Mouse (Mus musculus) embryonic facial prominence, embryonic 12.5 days (tissue): ENCODE measurements around the gene Mat2b. TPM values are rescaled to one million over a fixed set of nuclear protein-coding genes. Genes with fewer than 3 reads are reported as not detected.
A peak's percentile ranks its signal among the peaks of the same experiment; 100 is the strongest.
"Not testable (repeated sequence)": the region's sequence is repeated elsewhere in the genome, so short reads cannot be mapped to it uniquely, and the experiment has no call there.

Source experiments
- ATAC-seq: fragments of 200-750 bp; cut with Nextera tagmentation; 2 replicates; pipeline ENCODE4 v1.8.0; 2017; ENCODE audit not compliant: insufficient number of reproducible peaks, insufficient read depth, low FRiP score, low TSS enrichment
- H3K27ac ChIP-seq: fragments of 300-500 bp; sonication (generic); 2 replicates; pipeline ENCODE4 v1.5.1; 2016; ENCODE audit warnings: mild to moderate bottlenecking
- H3K27me3 ChIP-seq: fragments of 300-500 bp; sonication (generic); 2 replicates; pipeline ENCODE4 v1.6.1; 2016; ENCODE audit warnings: mild to moderate bottlenecking, moderate library complexity
- H3K36me3 ChIP-seq: fragments of 300-500 bp; sonication (generic); 2 replicates; pipeline ENCODE4 v1.6.1; 2016; ENCODE audit warnings: mild to moderate bottlenecking
- H3K4me1 ChIP-seq: fragments of 300-500 bp; sonication (generic); 2 replicates; pipeline ENCODE4 v1.6.1; 2016
- H3K4me2 ChIP-seq: fragments of 300-500 bp; sonication (generic); replicated peaks from 2 replicates; pipeline ENCODE4 v1.6.1; 2016; ENCODE audit warnings: mild to moderate bottlenecking, moderate library complexity
- H3K4me3 ChIP-seq: fragments of 300-500 bp; sonication (generic); 2 replicates; pipeline ENCODE4 v1.5.1; 2016; ENCODE audit warnings: mild to moderate bottlenecking
- H3K9ac ChIP-seq: fragments of 300-500 bp; sonication (generic); 2 replicates; pipeline ENCODE4 v1.6.1; 2016; ENCODE audit warnings: mild to moderate bottlenecking, moderate library complexity
- H3K9me3 ChIP-seq: fragments of 300-500 bp; sonication (generic); 2 replicates; pipeline ENCODE4 v1.6.1; 2016; ENCODE audit warnings: mild to moderate bottlenecking, moderate library complexity
- WGBS: fragments of 180-500 bp; shearing (Covaris S2); methylation state at CpG from one replicate; pipeline ENCODE4 v1.1.7; 2016; 5-methylcytosine and 5-hydroxymethylcytosine counted together
- polyA plus RNA-seq: library from polyadenylated mRNA; unstranded; fragments of >200 nt; fragmentation: Nextera tagmentation; extraction: Ambion mirVana; gene quantifications from 2 replicates; pipeline ENCODE4 v1.2.1, GENCODE M21; 2016

The Mat2b gene
- polyA plus RNA-seq = 80.6 and 89.0 TPM in 2 replicates

DNA sequence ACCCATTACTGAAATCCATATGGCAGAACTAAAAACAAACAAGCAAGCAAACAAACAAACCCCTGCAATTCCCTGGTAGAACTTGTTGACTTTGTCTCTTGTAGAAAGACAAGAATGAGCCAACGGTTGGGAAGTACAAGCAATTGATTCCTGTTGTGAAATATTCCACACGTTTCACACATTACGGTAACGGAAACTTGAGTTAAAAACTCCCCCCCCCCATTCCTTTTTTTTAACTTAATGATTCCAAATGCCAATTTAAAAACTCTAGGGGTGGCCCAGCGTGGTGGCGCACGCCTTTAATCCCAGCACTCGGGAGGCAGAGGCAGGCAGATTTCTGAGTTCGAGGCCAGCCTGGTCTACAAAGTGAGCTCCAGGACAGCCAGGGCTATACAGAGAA, at the start of gene Mat2b:
Gene Mat2b (minus strand): TSS at position 101 of the 400 bp plus-strand sequence.
- Histone ChIP-seq H3K27ac (peak within 1 kb of the TSS; percentile 95), H3K4me2 (peak within 1 kb of the TSS; percentile 76), H3K36me3 (no peaks in the 10 kb centered on the region), H3K4me3 (peak within 1 kb of the TSS; percentile 91), H3K9ac (peak within 1 kb of the TSS; percentile 64), H3K27me3 (no peaks in the 10 kb centered on the region), H3K9me3 (no peaks in the 10 kb centered on the region), H3K4me1 (peaks cover 14% of the 10 kb centered on the region)
- 87% methylated on average over 9 of the region's 9 CpGs for WGBS
- ATAC-seq = no peak

DNA sequence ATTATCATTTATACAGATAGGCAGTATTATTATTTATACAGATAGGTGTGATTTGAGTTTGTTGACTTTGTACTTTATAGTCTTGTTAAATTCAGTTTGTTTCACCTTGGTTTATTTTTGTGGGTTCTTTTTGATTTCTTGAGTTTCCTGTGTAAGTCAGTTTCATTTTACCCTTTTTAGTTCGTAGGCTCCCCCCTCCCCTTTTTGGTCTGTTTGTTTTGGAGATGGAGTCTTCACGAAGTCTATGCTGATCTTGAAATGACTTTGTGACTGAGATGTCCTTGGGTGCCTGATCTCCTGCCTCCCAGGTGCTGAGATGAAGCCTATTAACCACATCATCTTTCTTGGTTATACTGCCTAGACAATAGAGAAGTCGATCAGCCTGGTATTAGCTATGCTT, 49.3 kb upstream of the Mat2b start:
- no peak for ATAC-seq
- H3K9ac ChIP-seq = no peak overlapping the region
- H3K4me2 ChIP-seq = no peak overlapping the region

DNA sequence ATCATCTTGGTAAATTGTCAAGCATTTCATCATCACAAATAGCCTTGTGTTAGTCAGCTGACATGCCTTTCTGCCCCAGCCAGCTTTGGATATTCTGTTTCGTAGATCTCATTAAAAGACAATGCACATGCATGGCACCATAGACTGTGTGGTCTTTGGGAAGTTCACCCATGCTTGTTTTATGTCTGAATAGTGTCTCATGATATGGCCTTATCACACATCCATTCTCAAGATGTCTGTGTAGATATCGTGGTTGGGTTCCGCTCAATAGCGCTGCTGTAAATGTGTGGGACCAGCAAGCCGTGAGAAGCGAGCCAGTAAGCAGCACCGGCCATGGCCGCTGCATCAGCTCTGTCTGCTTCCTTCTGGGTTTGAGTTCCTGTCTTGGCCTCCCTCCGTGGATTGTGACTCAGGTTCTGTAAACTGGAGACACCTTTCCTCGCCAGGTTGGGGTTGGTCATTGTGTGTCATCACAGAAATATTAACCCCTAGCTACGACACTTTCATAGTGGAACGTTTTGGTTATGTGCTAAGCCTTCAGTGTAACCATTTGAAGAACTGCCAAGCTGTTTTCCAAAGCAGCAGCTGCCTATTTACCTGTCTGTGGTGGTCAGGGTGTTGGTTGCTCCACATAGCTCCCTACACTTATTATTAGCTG, 46.7 kb upstream of the Mat2b start:
- H3K27ac ChIP-seq = no peak overlapping the region
- H3K9me3 ChIP-seq = no peaks in the 10 kb centered on the region
- 90% methylated on average over 12 of the region's 12 CpGs for WGBS
- H3K4me3 ChIP-seq = no peak overlapping the region
- no peaks in the 10 kb centered on the region for H3K27me3 ChIP-seq
- no peaks in the 10 kb centered on the region for H3K4me1 ChIP-seq
- no peak overlapping the region for H3K9ac ChIP-seq
- H3K4me2 ChIP-seq = no peak overlapping the region
- ATAC-seq = no peak
- H3K36me3 ChIP-seq = peaks cover 29% of the 10 kb centered on the region

More for the DNA sequence above, 49.3 kb upstream of the Mat2b start:
- WGBS = 84% methylated on average over 3 of the region's 3 CpGs
- H3K27ac ChIP-seq = no peak overlapping the region
- H3K4me3 ChIP-seq = no peak overlapping the region
- no peaks in the 10 kb centered on the region for H3K27me3 ChIP-seq
- H3K9me3 ChIP-seq = no peaks in the 10 kb centered on the region
- peaks cover 10% of the 10 kb centered on the region for H3K36me3 ChIP-seq
- no peaks in the 10 kb centered on the region for H3K4me1 ChIP-seq

DNA sequence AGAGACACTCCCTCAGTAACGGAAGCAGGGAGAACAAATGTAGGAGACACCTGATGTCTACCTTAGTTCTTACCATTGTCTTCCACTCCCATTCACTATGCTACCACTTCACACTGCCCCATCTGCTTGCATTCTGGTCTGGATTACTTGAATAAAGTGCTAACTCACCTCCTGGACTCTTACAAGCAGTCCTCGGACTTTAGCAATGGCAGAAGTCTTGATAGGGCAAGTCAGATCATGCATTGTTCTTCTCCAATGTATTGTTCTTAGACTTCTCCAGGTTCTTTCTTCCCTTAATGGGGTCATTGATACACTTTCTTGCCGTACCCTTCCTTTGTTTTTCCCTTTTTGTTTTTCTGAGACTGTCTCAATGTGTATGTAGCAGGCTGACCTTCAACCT, 42.4 kb upstream of the Mat2b start:
- Histone ChIP-seq H3K4me3 (no peak overlapping the region), H3K9ac (no peak overlapping the region), H3K27ac (no peak overlapping the region), H3K27me3 (no peaks in the 10 kb centered on the region), H3K36me3 (peaks cover 33% of the 10 kb centered on the region), H3K4me1 (peaks cover 13% of the 10 kb centered on the region), H3K9me3 (no peaks in the 10 kb centered on the region), H3K4me2 (no peak overlapping the region)
- whole genome bisulfite sequencing = 86% methylated on average over 3 of the region's 3 CpGs
- ATAC-seq = no peak

DNA sequence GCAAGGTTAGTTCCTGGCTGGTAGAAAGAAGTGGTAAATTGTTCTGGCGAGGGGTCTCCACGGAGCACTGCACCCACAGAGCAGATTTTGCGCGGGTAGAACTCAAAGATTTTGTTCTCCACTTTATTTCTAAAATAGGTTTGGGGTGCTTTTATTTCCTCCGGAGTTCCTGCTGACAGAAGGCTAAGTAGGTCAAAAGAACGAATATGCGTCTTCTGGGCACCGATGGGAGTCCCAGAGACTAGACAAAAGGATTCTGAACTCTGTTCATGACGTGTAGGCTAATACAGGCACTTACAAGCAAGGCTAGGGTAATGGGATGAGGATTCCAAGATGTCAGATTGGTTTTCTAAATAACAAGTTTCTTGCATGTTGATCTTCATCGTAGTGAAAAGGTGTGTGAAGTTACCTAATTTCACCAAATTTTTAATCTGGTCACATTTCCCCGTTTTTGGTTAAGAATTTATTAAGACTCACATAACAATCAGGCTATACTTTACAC, 39.3 kb upstream of the Mat2b start:
- peak overlapping the region; percentile 87 for H3K27ac ChIP-seq
- peak overlapping the region; percentile 90 for H3K9ac ChIP-seq
- no peaks in the 10 kb centered on the region for H3K9me3 ChIP-seq
- H3K4me3 ChIP-seq = peak overlapping the region; percentile 93
- no peak for ATAC-seq
- H3K36me3 ChIP-seq = peaks cover 24% of the 10 kb centered on the region
- peaks cover 22% of the 10 kb centered on the region for H3K4me1 ChIP-seq
- H3K4me2 ChIP-seq = peak overlapping the region; percentile 68
- 5% methylated on average over 11 of the region's 11 CpGs for WGBS
- no peaks in the 10 kb centered on the region for H3K27me3 ChIP-seq

DNA sequence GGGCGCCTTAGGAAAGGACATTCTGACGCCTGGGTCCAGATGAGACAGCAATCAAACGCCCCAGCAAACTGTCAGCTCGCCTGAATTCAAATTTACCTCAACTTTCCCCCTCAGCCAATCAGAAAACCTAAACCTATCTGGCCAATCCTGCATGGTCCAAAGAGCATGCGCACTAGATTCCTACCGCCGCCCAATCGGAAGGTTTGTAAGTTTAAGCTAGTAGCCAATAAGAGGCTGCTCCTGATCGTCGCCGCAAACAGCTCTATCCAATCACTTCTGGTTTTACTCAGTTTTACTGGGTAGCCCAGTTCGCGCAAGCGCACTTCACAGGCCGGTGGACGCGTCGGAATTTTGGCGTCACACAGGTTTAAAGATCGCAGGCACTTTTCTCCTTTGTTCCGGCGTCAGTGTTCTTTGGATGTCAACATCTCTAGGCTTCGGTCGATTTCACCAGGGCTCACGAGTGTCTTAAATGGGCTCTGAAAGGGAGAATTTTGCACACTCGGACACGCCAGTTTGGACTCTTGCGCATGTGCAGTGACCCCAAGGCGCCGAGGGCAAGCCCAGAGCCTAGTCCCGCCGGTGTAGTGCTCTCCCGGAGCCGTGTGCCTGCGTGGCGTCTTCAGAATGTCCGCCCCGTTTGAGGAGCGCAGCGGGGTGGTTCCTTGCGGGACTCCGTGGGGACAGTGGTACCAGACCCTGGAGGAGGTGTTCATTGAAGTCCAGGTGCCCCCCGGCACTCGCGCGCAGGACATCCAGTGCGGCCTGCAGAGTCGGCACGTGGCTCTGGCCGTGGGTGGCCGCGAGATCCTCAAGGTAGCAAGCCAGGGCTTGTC, 38.6 kb upstream of the Mat2b start, which contains the start of the genes Hmmr and Nudcd2:
Gene Hmmr (minus strand): TSS at position 84 of the 836 bp plus-strand sequence.
Gene Nudcd2 (plus strand): TSS at position 329 of the 836 bp plus-strand sequence.
- peak; percentile 99 for ATAC-seq
- peaks cover 25% of the 10 kb centered on the region for H3K36me3 ChIP-seq
- under 1% methylated on average over 52 of the region's 52 CpGs for WGBS

DNA sequence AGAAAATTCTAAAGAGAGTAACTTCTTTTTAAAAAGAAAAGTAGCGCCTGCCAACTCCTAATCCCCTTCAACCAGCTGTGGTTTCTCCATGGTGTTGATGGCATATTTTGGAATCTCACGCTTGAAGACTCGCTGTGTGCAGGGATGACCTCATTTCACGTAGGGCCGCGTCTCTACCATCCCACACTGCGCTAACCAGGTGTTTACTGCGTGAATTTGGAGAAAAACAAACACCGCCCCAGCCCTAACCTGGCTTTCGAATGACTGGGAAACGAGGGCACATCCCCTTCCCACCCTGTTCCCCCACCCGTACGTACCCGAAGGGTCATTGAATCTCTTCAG, 38.0 kb upstream of the Mat2b start:
- Histone ChIP-seq H3K27me3 (no peaks in the 10 kb centered on the region), H3K4me1 (peaks cover 22% of the 10 kb centered on the region), H3K4me2 (peak overlapping the region; percentile 91), H3K9ac (peak overlapping the region; percentile 65), H3K27ac (0 out of 2 replicates have a peak overlapping the region, but pooled peaks have one; percentile 17), H3K9me3 (no peaks in the 10 kb centered on the region), H3K36me3 (peaks cover 24% of the 10 kb centered on the region), H3K4me3 (peak overlapping the region; percentile 93)
- WGBS = 2% methylated on average over 14 of the region's 14 CpGs
- ATAC-seq = peak; percentile 48

More for the DNA sequence above, 38.6 kb upstream of the Mat2b start, which contains the start of the genes Hmmr and Nudcd2:
- peak within 1 kb of the TSS; percentile 87 for H3K27ac ChIP-seq
- peak within 1 kb of the TSS; percentile 91 for H3K4me2 ChIP-seq
- peak within 1 kb of the TSS; percentile 90 for H3K9ac ChIP-seq
- H3K27me3 ChIP-seq = no peaks in the 10 kb centered on the region
- H3K9me3 ChIP-seq = no peaks in the 10 kb centered on the region
- H3K4me1 ChIP-seq = peaks cover 22% of the 10 kb centered on the region
- H3K4me3 ChIP-seq = peak within 1 kb of the TSS; percentile 93

DNA sequence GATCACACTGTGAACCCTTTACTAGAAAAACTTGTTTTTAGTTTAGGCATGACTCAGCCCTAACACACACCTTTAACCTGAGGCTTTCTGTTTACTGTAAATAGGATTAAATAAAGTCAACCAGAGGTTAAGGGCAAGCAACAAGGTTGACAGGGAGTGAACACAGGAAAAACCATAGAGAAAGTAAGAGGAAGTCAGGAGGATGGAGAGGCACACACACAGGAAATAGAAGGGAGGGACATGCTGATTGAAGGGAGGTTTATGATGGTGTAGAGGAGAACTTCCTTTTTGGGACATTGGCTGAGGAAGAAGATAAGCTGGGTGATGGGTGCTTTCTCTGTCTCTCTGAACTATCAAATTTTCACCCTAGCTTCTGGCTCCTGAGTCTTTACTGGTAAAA, 23.3 kb upstream of the Mat2b start:
- Histone ChIP-seq H3K27ac (no peak overlapping the region), H3K36me3 (peaks cover 83% of the 10 kb centered on the region), H3K27me3 (no peaks in the 10 kb centered on the region), H3K4me2 (no peak overlapping the region), H3K4me3 (no peak overlapping the region), H3K9me3 (no peaks in the 10 kb centered on the region), H3K9ac (no peak overlapping the region), H3K4me1 (no peaks in the 10 kb centered on the region)
- ATAC-seq = no peak

DNA sequence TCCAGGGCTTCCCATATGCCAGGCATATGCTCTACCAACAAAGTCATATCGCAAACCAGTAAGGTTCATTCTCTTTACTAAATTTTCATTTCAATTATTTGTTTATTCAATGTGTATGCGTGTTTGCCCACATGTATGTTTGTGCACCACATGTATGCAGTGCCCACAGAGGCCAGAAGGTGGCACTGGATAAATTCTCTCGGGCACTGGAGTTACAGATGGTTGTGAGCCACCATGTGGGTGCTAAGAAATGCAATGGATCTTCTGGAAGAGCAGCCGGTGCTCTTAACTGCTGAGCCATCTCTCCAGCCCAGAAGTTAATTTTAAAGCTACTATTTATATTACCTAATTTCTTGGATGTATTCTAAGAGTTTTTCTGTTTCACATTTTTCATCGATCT, 20.5 kb upstream of the Mat2b start:
- WGBS = 96% methylated on average over 5 of the region's 5 CpGs
- H3K36me3 ChIP-seq = peaks cover 79% of the 10 kb centered on the region
- no peak for ATAC-seq

DNA sequence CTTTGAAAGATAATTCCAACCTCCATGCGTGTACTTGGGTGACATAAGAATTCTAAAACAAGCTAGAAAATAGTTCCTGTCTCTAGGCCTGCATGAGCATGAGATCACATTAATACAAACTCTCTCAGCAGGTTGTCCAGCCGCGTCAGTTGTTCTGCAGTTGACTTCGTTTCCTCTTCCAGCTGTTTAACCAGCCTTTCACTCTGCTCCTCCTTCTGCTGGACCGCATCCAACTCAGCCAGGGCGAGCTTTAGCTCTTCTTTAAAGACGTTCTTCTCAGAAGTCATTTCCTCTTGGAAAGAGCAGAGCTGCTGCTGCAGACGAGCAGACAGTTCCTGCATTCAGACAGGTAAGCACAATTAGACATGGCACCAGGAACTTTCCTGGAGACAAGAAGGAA, 18.9 kb upstream of the Mat2b start:
- Histone ChIP-seq H3K4me1 (no peaks in the 10 kb centered on the region), H3K9me3 (no peaks in the 10 kb centered on the region), H3K36me3 (peaks cover 85% of the 10 kb centered on the region), H3K4me2 (no peak overlapping the region), H3K27ac (no peak overlapping the region), H3K27me3 (no peaks in the 10 kb centered on the region), H3K4me3 (no peak overlapping the region), H3K9ac (no peak overlapping the region)
- 91% methylated on average over 8 of the region's 8 CpGs for WGBS
- no peak for ATAC-seq

More for the DNA sequence above, 20.5 kb upstream of the Mat2b start:
- Histone ChIP-seq H3K9me3 (no peaks in the 10 kb centered on the region), H3K4me1 (no peaks in the 10 kb centered on the region), H3K4me3 (no peak overlapping the region), H3K27me3 (no peaks in the 10 kb centered on the region), H3K4me2 (no peak overlapping the region), H3K9ac (no peak overlapping the region), H3K27ac (no peak overlapping the region)

DNA sequence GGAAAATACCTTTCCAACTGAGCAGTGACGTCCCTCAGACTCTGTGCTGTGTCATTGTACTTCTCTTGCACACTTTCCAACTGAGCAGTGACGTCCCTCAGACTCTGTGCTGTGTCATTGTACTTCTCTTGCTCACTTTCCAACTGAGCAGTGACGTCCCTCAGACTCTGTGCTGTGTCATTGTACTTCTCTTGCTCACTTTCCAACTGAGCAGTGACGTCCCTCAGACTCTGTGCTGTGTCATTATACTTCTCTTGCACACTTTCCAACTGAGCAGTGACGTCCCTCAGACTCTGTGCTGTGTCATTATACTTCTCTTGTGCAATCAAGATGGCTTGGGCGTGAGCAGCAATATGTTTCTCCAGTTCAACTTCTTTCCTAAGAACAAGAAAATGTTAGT, 14.9 kb upstream of the Mat2b start:
- WGBS = 88% methylated on average over 6 of the region's 6 CpGs
- H3K27me3 ChIP-seq = not testable (repeated sequence)
- H3K36me3 ChIP-seq = peaks cover 83% of the 10 kb centered on the region

More for the DNA sequence above, 14.9 kb upstream of the Mat2b start:
- not testable (repeated sequence) for H3K27ac ChIP-seq, H3K4me3 ChIP-seq, H3K9ac ChIP-seq, H3K4me1 ChIP-seq, H3K4me2 ChIP-seq, H3K9me3 ChIP-seq, ATAC-seq
